Mouse (Mus musculus): ENCODE measurements at regions not wholly inside any gene's neighbourhood (a gene's known extent, or its start where the extent isn't known, plus 50 kb on each side); places are given as distances from the start of the nearest gene placed in this dataset.

GRCm38 (mm10) chr4:142554716-142555115 lies 315.5 kb upstream of the Kazn start:
- TF ChIP-seq GATA1 (IDR thresholded peaks at IDR 0.05; ENCODE audit: low read length) (no peak), TAL1 (IDR thresholded peaks at IDR 0.05; ENCODE audit: low read length) (no peak)
- H3K9me3 ChIP-seq (ENCODE audit: control insufficient read depth, low read length): peaks cover 30% of the 10 kb centered on the region
- H3K4me3 ChIP-seq (replicated peaks): no peak overlapping the region
- H3K27me3 ChIP-seq (ENCODE audit: control insufficient read depth): no peaks in the 10 kb centered on the region
- no peaks in the 10 kb centered on the region for H3K36me3 ChIP-seq (ENCODE audit: control insufficient read depth)
- no peaks in the 10 kb centered on the region for H3K4me1 ChIP-seq (ENCODE audit: control insufficient read depth)

- no peaks in the 10 kb centered on the region for H3K27me3 ChIP-seq (ENCODE audit: control insufficient read depth)
- no peaks in the 10 kb centered on the region for H3K4me1 ChIP-seq (ENCODE audit: control insufficient read depth)
- no peak overlapping the region for H3K4me3 ChIP-seq (replicated peaks)
- no peak for TF ChIP-seq GATA1 (IDR thresholded peaks at IDR 0.05; ENCODE audit: low read length)
- TF ChIP-seq TAL1 (IDR thresholded peaks at IDR 0.05; ENCODE audit: low read length): no peak
- H3K9me3 ChIP-seq (ENCODE audit: control insufficient read depth, low read length): peaks cover 46% of the 10 kb centered on the region
- no peaks in the 10 kb centered on the region for H3K36me3 ChIP-seq (ENCODE audit: control insufficient read depth)
These were observed 306.7 kb upstream of the Kazn start for GRCm38 (mm10) chr4:142545871-142546270.

- Histone ChIP-seq H3K4me1 (ENCODE audit: control insufficient read depth) (no peaks in the 10 kb centered on the region), H3K4me3 (replicated peaks) (no peak overlapping the region), H3K9me3 (ENCODE audit: control insufficient read depth, low read length) (peaks cover 46% of the 10 kb centered on the region), H3K36me3 (ENCODE audit: control insufficient read depth) (no peaks in the 10 kb centered on the region), H3K27me3 (ENCODE audit: control insufficient read depth) (no peaks in the 10 kb centered on the region)
- TF ChIP-seq GATA1 (IDR thresholded peaks at IDR 0.05; ENCODE audit: low read length): no peak
- TF ChIP-seq TAL1 (IDR thresholded peaks at IDR 0.05; ENCODE audit: low read length): no peak
These were observed 306.0 kb upstream of the Kazn start for GRCm38 (mm10) chr4:142545187-142545586.

GRCm38 (mm10) chr4:142544736-142545135 lies 305.5 kb upstream of the Kazn start:
- peaks cover 42% of the 10 kb centered on the region for H3K9me3 ChIP-seq (ENCODE audit: control insufficient read depth, low read length)
- no peaks in the 10 kb centered on the region for H3K4me1 ChIP-seq (ENCODE audit: control insufficient read depth)
- H3K4me3 ChIP-seq (replicated peaks): no peak overlapping the region
- TF ChIP-seq TAL1 (IDR thresholded peaks at IDR 0.05; ENCODE audit: low read length) (no peak), GATA1 (IDR thresholded peaks at IDR 0.05; ENCODE audit: low read length) (no peak)
- no peaks in the 10 kb centered on the region for H3K36me3 ChIP-seq (ENCODE audit: control insufficient read depth)
- no peaks in the 10 kb centered on the region for H3K27me3 ChIP-seq (ENCODE audit: control insufficient read depth)

GRCm38 (mm10) chr4:142539200-142539750 lies 300.1 kb upstream of the Kazn start:
- no peaks in the 10 kb centered on the region for H3K4me1 ChIP-seq (ENCODE audit: control insufficient read depth)
- H3K9me3 ChIP-seq (ENCODE audit: control insufficient read depth, low read length): peaks cover 32% of the 10 kb centered on the region
- no peak overlapping the region for H3K4me3 ChIP-seq (replicated peaks)
- no peak for TF ChIP-seq GATA1 (IDR thresholded peaks at IDR 0.05; ENCODE audit: low read length)
- no peak for TF ChIP-seq TAL1 (IDR thresholded peaks at IDR 0.05; ENCODE audit: low read length)
- H3K36me3 ChIP-seq (ENCODE audit: control insufficient read depth): no peaks in the 10 kb centered on the region
- H3K27me3 ChIP-seq (ENCODE audit: control insufficient read depth): no peaks in the 10 kb centered on the region

GRCm38 (mm10) chr4:142527080-142527479 lies 287.9 kb upstream of the Kazn start:
- Histone ChIP-seq H3K27me3 (ENCODE audit: control insufficient read depth) (no peaks in the 10 kb centered on the region), H3K4me3 (replicated peaks) (no peak overlapping the region), H3K9me3 (ENCODE audit: control insufficient read depth, low read length) (peaks cover 39% of the 10 kb centered on the region), H3K4me1 (ENCODE audit: control insufficient read depth) (no peaks in the 10 kb centered on the region), H3K36me3 (ENCODE audit: control insufficient read depth) (no peaks in the 10 kb centered on the region)
- TF ChIP-seq TAL1 (IDR thresholded peaks at IDR 0.05; ENCODE audit: low read length) (no peak), GATA1 (IDR thresholded peaks at IDR 0.05; ENCODE audit: low read length) (no peak)

- no peak overlapping the region for H3K4me3 ChIP-seq (replicated peaks)
- no peaks in the 10 kb centered on the region for H3K4me1 ChIP-seq (ENCODE audit: control insufficient read depth)
- H3K9me3 ChIP-seq (ENCODE audit: control insufficient read depth, low read length): peaks cover 65% of the 10 kb centered on the region
- H3K27me3 ChIP-seq (ENCODE audit: control insufficient read depth): no peaks in the 10 kb centered on the region
- H3K36me3 ChIP-seq (ENCODE audit: control insufficient read depth): no peaks in the 10 kb centered on the region
- TF ChIP-seq GATA1 (IDR thresholded peaks at IDR 0.05; ENCODE audit: low read length): no peak
These were observed 278.6 kb upstream of the Kazn start for GRCm38 (mm10) chr4:142517478-142518455.

GRCm38 (mm10) chr4:142514751-142515150 lies 275.6 kb upstream of the Kazn start:
- Histone ChIP-seq H3K9me3 (ENCODE audit: control insufficient read depth, low read length) (peaks cover 68% of the 10 kb centered on the region), H3K4me1 (ENCODE audit: control insufficient read depth) (no peaks in the 10 kb centered on the region), H3K36me3 (ENCODE audit: control insufficient read depth) (no peaks in the 10 kb centered on the region), H3K27me3 (ENCODE audit: control insufficient read depth) (no peaks in the 10 kb centered on the region), H3K4me3 (replicated peaks) (no peak overlapping the region)
- TF ChIP-seq GATA1 (IDR thresholded peaks at IDR 0.05; ENCODE audit: low read length) (no peak), TAL1 (IDR thresholded peaks at IDR 0.05; ENCODE audit: low read length) (no peak)

- no peaks in the 10 kb centered on the region for H3K36me3 ChIP-seq (ENCODE audit: control insufficient read depth)
- H3K9me3 ChIP-seq (ENCODE audit: control insufficient read depth, low read length): peaks cover 55% of the 10 kb centered on the region
- H3K4me3 ChIP-seq (replicated peaks): no peak overlapping the region
- H3K4me1 ChIP-seq (ENCODE audit: control insufficient read depth): no peaks in the 10 kb centered on the region
- no peaks in the 10 kb centered on the region for H3K27me3 ChIP-seq (ENCODE audit: control insufficient read depth)
- TF ChIP-seq TAL1 (IDR thresholded peaks at IDR 0.05; ENCODE audit: low read length) (no peak), GATA1 (IDR thresholded peaks at IDR 0.05; ENCODE audit: low read length) (no peak)
These were observed 270.2 kb upstream of the Kazn start for GRCm38 (mm10) chr4:142509386-142509785.
